Mouse (Mus musculus): Measurements from ENCODE around the gene Alkbh6. TPM values are rescaled to one million over a fixed set of nuclear protein-coding genes. Genes with fewer than 3 reads are reported as not detected.

The Alkbh6 gene
- polyA plus RNA-seq, 1 experiment from 2014 or later, result 93.4 TPM

GRCm38 (mm10) chr7:30281522-30281921 is 27.0 kb upstream of the Alkbh6 start:
- no peak for ATAC-seq (ENCODE audit: low FRiP score, low read depth)
- H3K4me1 ChIP-seq, result peaks cover 6% of the 10 kb centered on the region; the same call in 1 of the 2 replicates
- no peak overlapping the region for H3K4me3 ChIP-seq
- H3K9me3 ChIP-seq, result no peaks in the 10 kb centered on the region
- H3K27ac ChIP-seq, result no peak overlapping the region
- 85% methylated on average over 4 of the region's 4 CpGs for WGBS
- H3K36me3 ChIP-seq, result no peaks in the 10 kb centered on the region; the same call in 1 of the 2 replicates
- H3K27me3 ChIP-seq (replicated peaks), result no peaks in the 10 kb centered on the region
- no peak overlapping the region for H3K9ac ChIP-seq
- peak overlapping the region; percentile 92 for H3K4me2 ChIP-seq (replicated peaks)

GRCm38 (mm10) chr7:30282740-30283139 is 25.8 kb upstream of the Alkbh6 start:
- Histone ChIP-seq H3K4me1 (peaks cover 6% of the 10 kb centered on the region; the same call in 1 of the 2 replicates), H3K4me2 (replicated peaks) (no peak overlapping the region), H3K27ac (no peak overlapping the region), H3K9me3 (no peaks in the 10 kb centered on the region), H3K4me3 (no peak overlapping the region), H3K27me3 (replicated peaks) (no peaks in the 10 kb centered on the region), H3K9ac (no peak overlapping the region), H3K36me3 (no peaks in the 10 kb centered on the region)
- no peak for ATAC-seq (ENCODE audit: low FRiP score, low read depth)
- WGBS, result 81% methylated on average over 7 of the region's 7 CpGs

GRCm38 (mm10) chr7:30286701-30287410 is 21.7 kb upstream of the Alkbh6 start:
- H3K9me3 ChIP-seq, result no peaks in the 10 kb centered on the region
- H3K27ac ChIP-seq, result no peak overlapping the region
- no peak overlapping the region for H3K4me3 ChIP-seq
- WGBS, result 64% methylated on average over 8 of the region's 8 CpGs
- peaks cover 8% of the 10 kb centered on the region for H3K4me1 ChIP-seq
- no peaks in the 10 kb centered on the region for H3K27me3 ChIP-seq (replicated peaks)
- H3K9ac ChIP-seq, result no peak overlapping the region
- H3K36me3 ChIP-seq, result no peaks in the 10 kb centered on the region
- ATAC-seq (ENCODE audit: low FRiP score, low read depth), result no peak
- no peak overlapping the region for H3K4me2 ChIP-seq (replicated peaks)

GRCm38 (mm10) chr7:30288046-30288445 is 20.5 kb upstream of the Alkbh6 start:
- peaks cover 18% of the 10 kb centered on the region for H3K4me1 ChIP-seq
- no peaks in the 10 kb centered on the region for H3K9me3 ChIP-seq
- H3K9ac ChIP-seq, result no peak overlapping the region
- H3K4me2 ChIP-seq (replicated peaks), result no peak overlapping the region
- no peak overlapping the region for H3K4me3 ChIP-seq
- no peak overlapping the region for H3K27ac ChIP-seq
- H3K36me3 ChIP-seq, result no peaks in the 10 kb centered on the region
- no peak for ATAC-seq (ENCODE audit: low FRiP score, low read depth)
- WGBS, result 78% methylated on average over 6 of the region's 6 CpGs
- no peaks in the 10 kb centered on the region for H3K27me3 ChIP-seq (replicated peaks)

- Histone ChIP-seq H3K4me1 (peaks cover 26% of the 10 kb centered on the region), H3K36me3 (peaks cover 5% of the 10 kb centered on the region), H3K27me3 (replicated peaks) (no peaks in the 10 kb centered on the region), H3K9me3 (no peaks in the 10 kb centered on the region), H3K4me2 (replicated peaks) (no peak overlapping the region), H3K4me3 (no peak overlapping the region), H3K9ac (no peak overlapping the region), H3K27ac (no peak overlapping the region)
- ATAC-seq (ENCODE audit: low FRiP score, low read depth), result no peak
- WGBS, result 77% methylated on average over 7 of the region's 7 CpGs
These were observed 19.3 kb upstream of the Alkbh6 start for GRCm38 (mm10) chr7:30289071-30289713.

GRCm38 (mm10) chr7:30289714-30290399 is 18.7 kb upstream of the Alkbh6 start:
- Histone ChIP-seq H3K27ac (no peak overlapping the region), H3K4me2 (replicated peaks) (no peak overlapping the region), H3K4me3 (no peak overlapping the region), H3K4me1 (peaks cover 27% of the 10 kb centered on the region), H3K36me3 (peaks cover 10% of the 10 kb centered on the region), H3K27me3 (replicated peaks) (no peaks in the 10 kb centered on the region), H3K9ac (no peak overlapping the region), H3K9me3 (no peaks in the 10 kb centered on the region)
- peak; percentile 57 for ATAC-seq (ENCODE audit: low FRiP score, low read depth)
- WGBS, result 61% methylated on average over 10 of the region's 10 CpGs

- Histone ChIP-seq H3K27ac (no peak within 1 kb of the TSS), H3K27me3 (replicated peaks) (no peaks in the 10 kb centered on the region), H3K4me3 (peak within 1 kb of the TSS; percentile 75), H3K4me2 (replicated peaks) (peak within 1 kb of the TSS; percentile 93), H3K4me1 (peaks cover 28% of the 10 kb centered on the region), H3K9me3 (no peaks in the 10 kb centered on the region), H3K36me3 (peaks cover 26% of the 10 kb centered on the region), H3K9ac (peak within 1 kb of the TSS; percentile 91)
- 7% methylated on average over 35 of the region's 35 CpGs for WGBS
- peak; percentile 83 for ATAC-seq (ENCODE audit: low FRiP score, low read depth)
These were observed 17.0 kb upstream of the Alkbh6 start, which contains the start of gene Clip3 for GRCm38 (mm10) chr7:30291215-30292131. Gene Clip3, plus strand, starts transcription at chr7:30291728.

GRCm38 (mm10) chr7:30293795-30294194 is 14.7 kb upstream of the Alkbh6 start:
- Histone ChIP-seq H3K9ac (no peak overlapping the region), H3K4me2 (replicated peaks) (peak overlapping the region; percentile 13), H3K27me3 (replicated peaks) (no peaks in the 10 kb centered on the region), H3K36me3 (peaks cover 49% of the 10 kb centered on the region), H3K9me3 (no peaks in the 10 kb centered on the region), H3K4me1 (peaks cover 28% of the 10 kb centered on the region), H3K27ac (no peak overlapping the region), H3K4me3 (no peak overlapping the region)
- ATAC-seq (ENCODE audit: low FRiP score, low read depth), result no peak
- 87% methylated on average over 13 of the region's 13 CpGs for WGBS

- WGBS, result 96% methylated on average over 5 of the region's 5 CpGs
- Histone ChIP-seq H3K9ac (no peak overlapping the region), H3K4me3 (no peak overlapping the region), H3K27me3 (replicated peaks) (no peaks in the 10 kb centered on the region), H3K9me3 (no peaks in the 10 kb centered on the region), H3K4me2 (replicated peaks) (no peak overlapping the region), H3K27ac (no peak overlapping the region), H3K36me3 (peaks cover 54% of the 10 kb centered on the region), H3K4me1 (peaks cover 27% of the 10 kb centered on the region)
- no peak for ATAC-seq (ENCODE audit: low FRiP score, low read depth)
These were observed 14.2 kb upstream of the Alkbh6 start for GRCm38 (mm10) chr7:30294296-30294695.

- Histone ChIP-seq H3K4me2 (replicated peaks) (no peak overlapping the region), H3K9me3 (no peaks in the 10 kb centered on the region), H3K27ac (no peak overlapping the region), H3K36me3 (peaks cover 62% of the 10 kb centered on the region), H3K9ac (no peak overlapping the region), H3K4me1 (peaks cover 20% of the 10 kb centered on the region), H3K27me3 (replicated peaks) (no peaks in the 10 kb centered on the region), H3K4me3 (no peak overlapping the region)
- 79% methylated on average over 10 of the region's 10 CpGs for WGBS
- no peak for ATAC-seq (ENCODE audit: low FRiP score, low read depth)
These were observed 13.4 kb upstream of the Alkbh6 start for GRCm38 (mm10) chr7:30295103-30295502.

- Histone ChIP-seq H3K36me3 (peaks cover 75% of the 10 kb centered on the region), H3K4me3 (no peak overlapping the region), H3K27ac (no peak overlapping the region), H3K9ac (no peak overlapping the region), H3K4me1 (peaks cover 20% of the 10 kb centered on the region), H3K9me3 (no peaks in the 10 kb centered on the region), H3K4me2 (replicated peaks) (no peak overlapping the region), H3K27me3 (replicated peaks) (no peaks in the 10 kb centered on the region)
- ATAC-seq (ENCODE audit: low FRiP score, low read depth), result no peak
- 94% methylated on average over 15 of the region's 15 CpGs for WGBS
These were observed 11.7 kb upstream of the Alkbh6 start for GRCm38 (mm10) chr7:30296816-30297215.
